Mouse (Mus musculus) testis, postnatal 10 days (tissue): ENCODE measurements around the gene Zfp986.
"Not testable (repeated sequence)": the region's sequence is repeated elsewhere in the genome, so short reads cannot be mapped to it uniquely, and the experiment has no call there.

Source experiments
- DNase-seq: peaks from one replicate; pipeline ENCODE4 v3.0.0; 2021; ENCODE audit warnings: low spot score

The Zfp986 gene

GRCm38 (mm10) chr4:145868494-145868893 lies at the start of gene Zfp986:
TSS of gene Zfp986 (plus strand) at chr4:145868794.
- not testable (repeated sequence) for DNase-seq

- DNase-seq: not testable (repeated sequence)
Measured at GRCm38 (mm10) chr4:145819946-145820345, 48.6 kb upstream of the Zfp986 start.

- DNase-seq: not testable (repeated sequence)
Measured at GRCm38 (mm10) chr4:145825606-145826005, 43.0 kb upstream of the Zfp986 start.

GRCm38 (mm10) chr4:145831328-145832062 lies 37.1 kb upstream of the Zfp986 start:
- DNase-seq: not testable (repeated sequence)

GRCm38 (mm10) chr4:145836300-145836862 lies 32.2 kb upstream of the Zfp986 start:
- not testable (repeated sequence) for DNase-seq

- peak; percentile 58 for DNase-seq
Measured at GRCm38 (mm10) chr4:145836863-145837440, 31.6 kb upstream of the Zfp986 start.

GRCm38 (mm10) chr4:145846793-145847192 lies 21.8 kb upstream of the Zfp986 start:
- DNase-seq: not testable (repeated sequence)

GRCm38 (mm10) chr4:145848183-145848890 lies 20.3 kb upstream of the Zfp986 start:
- not testable (repeated sequence) for DNase-seq

GRCm38 (mm10) chr4:145848891-145849214 lies 19.7 kb upstream of the Zfp986 start:
- DNase-seq: not testable (repeated sequence)

- DNase-seq: not testable (repeated sequence)
Measured at GRCm38 (mm10) chr4:145851421-145851820, 17.2 kb upstream of the Zfp986 start.

GRCm38 (mm10) chr4:145863872-145864271 lies 4.7 kb upstream of the Zfp986 start:
- peak; percentile 36 for DNase-seq
